8 mouse cellular contexts compared by ENCODE assay signal in the genomic region with DNA sequence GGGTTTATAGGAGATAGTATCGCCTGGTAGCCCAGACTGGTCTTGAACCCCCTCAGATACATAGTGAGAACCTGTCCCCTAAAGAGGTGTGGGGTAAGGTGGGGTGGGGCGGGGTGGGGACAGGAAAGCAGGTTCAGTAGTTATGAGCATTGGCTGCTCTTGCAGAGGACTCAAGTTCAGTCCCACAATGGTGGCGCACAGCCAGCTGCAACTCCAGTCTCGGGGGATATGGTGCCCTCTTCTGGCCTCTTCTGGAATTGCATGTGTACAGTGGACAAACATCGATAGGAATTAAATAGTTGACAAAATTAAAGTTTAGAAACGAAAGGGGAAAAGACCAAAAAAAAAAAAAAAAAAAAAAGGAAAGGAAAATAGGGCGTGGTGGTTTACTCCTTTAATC. TPM values are rescaled to one million over a fixed set of nuclear protein-coding genes. Genes with fewer than 3 reads are reported as not detected.
DNase-seq lines count a peak whose midpoint lies in the region; ATAC-seq and TF ChIP-seq lines count a peak whose summit lies in the region.

No protein-coding gene starts in this region.

- intact Hi-C loops in gastrocnemius, postnatal 14 days (cut with DNase I; ENCODE audit: low total_unique reads), result loop anchor here (10.0 kb wide), 1 partner anchor 425 kb away; the partner anchor contains the start of gene Fam92b

- CTCF ChIA-PET in Patski (lab: Charles Lee), result interaction anchor here (0.7 to 2.2 kb wide), 7 partner anchors 10 to 421 kb away, joined by 3 to 9 read pairs (median 5); no protein-coding TSS in a partner anchor

- ATAC-seq in CD4-positive, CD25-positive, alpha-beta regulatory T cell, adult 4 months, result no peak
- no peak for ATAC-seq in Patski

- 29% methylated on average over 7 of the region's 7 CpGs for WGBS in spleen, adult 2 months

- H3K4me3 ChIP-seq in spleen, adult 2 months (ENCODE audit: extremely low read depth, insufficient read depth, insufficient read length), result no peak overlapping the region

- no peak for TF ChIP-seq POLR2A in spleen, adult 2 months (IDR thresholded peaks at IDR 0.05; ENCODE audit: low read depth, low read length)

- in situ Hi-C loops in Patski (cut with MboI; ENCODE audit: low pct_unique_long_range_greater_than_20kb), result loop anchor here (5.0 kb wide), 1 partner anchor 272 kb away; no protein-coding TSS in a partner anchor

- H3K27me3 ChIP-seq in Patski, result no peaks in the 10 kb centered on the region
- no peaks in the 10 kb centered on the region for H3K27me3 ChIP-seq in spleen, adult 2 months (ENCODE audit: control insufficient read depth, insufficient read depth, low read length)

- POLR2A ChIA-PET in Patski (lab: Charles Lee), result interaction anchor here (0.6 to 0.7 kb wide), 3 partner anchors 78 to 284 kb away, joined by 4 to 5 read pairs (median 4); no protein-coding TSS in a partner anchor

- peak; percentile 73 for TF ChIP-seq CTCF in Patski (IDR thresholded peaks at IDR 0.05)
- peak; percentile 68; the same call in 1 of the 2 replicates for TF ChIP-seq CTCF in spleen, adult 2 months (IDR thresholded peaks at IDR 0.05; ENCODE audit: extremely low read depth, insufficient read depth, insufficient read length, insufficient replicate concordance)

- H3K4me1 ChIP-seq in spleen, adult 2 months (ENCODE audit: control insufficient read depth, insufficient read depth, insufficient read length), result no peaks in the 10 kb centered on the region; the same call in 1 of the 2 replicates

- DNase-seq in CD4-positive, CD25-positive, alpha-beta regulatory T cell, adult 2 months (ENCODE audit: low read depth, low spot score), result peak; percentile 84
- DNase-seq in Patski (ENCODE audit: low read depth, low spot score), result no peak
- peak; percentile 87 to 93 for DNase-seq in cerebellum, postnatal 14 days
- DNase-seq in gastrocnemius, postnatal 14 days, result peak; percentile 83
- DNase-seq in layer of hippocampus, adult 9-11 months, result peak; percentile 80
- DNase-seq in lung, postnatal 36 days, result peak; percentile 94
- DNase-seq in spleen, adult 2 months (ENCODE audit: low read depth in 1 of 2, low spot score in 2 of 2), result peak; percentile 40 to 71

- H3K36me3 ChIP-seq in spleen, adult 2 months (ENCODE audit: control insufficient read depth, insufficient read depth, low read length), result no peaks in the 10 kb centered on the region

- H3K27ac ChIP-seq in spleen, adult 2 months (ENCODE audit: insufficient read depth, low read length), result no peak overlapping the region

RNA-seq across cellular contexts. Expression of gene Gins2, which starts 10.4 kb away (rescaled TPM):
- 10 to 100 TPM; 14.6 to 20.6 TPM for polyA plus RNA-seq in CD4-positive, CD25-positive, alpha-beta regulatory T cell, adult 4 months (2017; shearing (Covaris generic))
- 28.6 TPM for polyA plus RNA-seq in Patski (2021)
- total RNA-seq in gastrocnemius, postnatal 14 days (2021), result 1 to 10 TPM; 2.9 to 3.6 TPM
- 8.1 and 14.7 TPM in 2 replicates for polyA plus RNA-seq in spleen, adult 2 months (2012; rRNA removed)

RNA-seq across cellular contexts. Expression of gene 1190005I06Rik, which starts 47.9 kb away (rescaled TPM):
- polyA plus RNA-seq in CD4-positive, CD25-positive, alpha-beta regulatory T cell, adult 4 months (2017; shearing (Covaris generic)), result under 1 TPM in 1 of 2 experiments, not detected in 1; 0.39 TPM
- polyA plus RNA-seq in Patski (2021), result 3.7 TPM
- under 1 TPM; 0.59 to 0.84 TPM for total RNA-seq in gastrocnemius, postnatal 14 days (2021)
- 0.42 and 0.74 TPM in 2 replicates for polyA plus RNA-seq in spleen, adult 2 months (2012; rRNA removed)
